Mouse (Mus musculus) adrenal gland, postnatal 36 days (tissue): ENCODE results near the gene 4833420G17Rik. TPM values are rescaled to one million over a fixed set of nuclear protein-coding genes. Genes with fewer than 3 reads are reported as not detected.
"Not testable (repeated sequence)": the region's sequence is repeated elsewhere in the genome, so short reads cannot be mapped to it uniquely, and the experiment has no call there.

Source experiments
- DNase-seq, 2 experiments: peaks; one replicate each; pipeline ENCODE4 v3.0.0; 2021; ENCODE audit warnings: mixed read lengths in 1 of 2
- long read RNA-seq, 2 experiments: library from polyadenylated mRNA; stranded (forward); transcript quantifications; one replicate each; pipeline ENCODE4 v2.0.0; 2021; ENCODE audit warnings: borderline sequencing depth in 2 of 2
- total RNA-seq, 2 experiments: library from RNA; stranded (reverse); gene quantifications; 2 replicates each; pipeline ENCODE4 v1.2.3; 2021

The 4833420G17Rik gene
- 10 to 100 TPM; 17.2 to 17.4 TPM for total RNA-seq
- long read RNA-seq, experiment 1, transcript 4833420G17Rik-201 (13 exons, 2,565 nt) = major isoform, 5 of 20 reads
- long read RNA-seq, experiment 1, partial matches to known transcripts = 3 of 20 reads
- long read RNA-seq, experiment 1, other reads (novel, unspliced or antisense) = 10 of 20 reads
- long read RNA-seq, experiment 2, partial matches to known transcripts = 0 of 5 reads
- long read RNA-seq, experiment 2, other reads (novel, unspliced or antisense) = 4 of 5 reads

DNA sequence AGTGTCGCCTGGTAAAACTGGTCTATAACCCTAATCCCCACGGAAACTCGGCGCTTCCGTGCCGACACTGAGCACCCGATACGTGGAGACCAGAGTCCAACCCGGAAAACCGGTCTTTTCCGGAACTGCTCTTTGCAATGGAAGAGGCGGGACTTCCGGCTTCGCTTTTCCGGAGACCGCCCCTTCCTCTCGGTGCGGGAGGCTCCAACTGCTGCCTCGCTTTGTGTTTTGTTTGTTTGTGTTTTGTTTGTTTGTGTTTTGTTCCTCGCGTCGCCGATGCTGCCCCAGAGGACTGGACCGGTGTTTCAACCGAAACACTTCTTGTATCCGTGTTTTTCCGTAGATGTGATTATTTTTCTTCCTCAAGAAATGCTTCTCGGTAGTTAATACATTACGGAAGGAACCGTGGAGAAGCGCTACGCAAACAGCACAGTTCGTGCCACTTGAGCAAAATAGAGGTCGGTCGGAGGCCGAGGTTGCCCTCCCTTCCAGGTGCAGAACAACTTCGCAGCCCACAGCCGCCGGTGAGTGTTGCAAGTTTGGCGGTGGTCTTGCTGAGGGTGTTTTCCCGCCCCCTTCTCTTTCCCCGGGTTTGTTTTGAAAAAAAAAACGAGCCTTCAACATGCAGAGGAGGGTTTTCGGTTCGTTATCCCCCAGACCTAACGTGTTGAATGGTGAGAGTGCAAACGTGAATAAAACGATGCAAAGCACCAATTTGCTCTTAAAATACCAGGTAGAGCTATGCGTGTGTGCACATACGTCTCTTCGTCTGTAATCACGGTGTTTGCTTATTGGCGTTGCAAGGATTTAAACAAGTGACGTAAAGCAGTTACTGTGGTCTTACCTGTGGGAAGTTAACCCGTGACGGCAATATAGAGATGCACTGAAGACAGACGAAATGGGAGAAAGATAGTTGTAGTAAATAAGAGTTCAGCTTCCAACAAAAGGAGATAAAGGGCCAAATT is at the start of gene 4833420G17Rik:
4833420G17Rik (plus strand) TSS at position 173 of the 965 bp plus-strand sequence.
- DNase-seq = peak; percentile 92 to 93

DNA sequence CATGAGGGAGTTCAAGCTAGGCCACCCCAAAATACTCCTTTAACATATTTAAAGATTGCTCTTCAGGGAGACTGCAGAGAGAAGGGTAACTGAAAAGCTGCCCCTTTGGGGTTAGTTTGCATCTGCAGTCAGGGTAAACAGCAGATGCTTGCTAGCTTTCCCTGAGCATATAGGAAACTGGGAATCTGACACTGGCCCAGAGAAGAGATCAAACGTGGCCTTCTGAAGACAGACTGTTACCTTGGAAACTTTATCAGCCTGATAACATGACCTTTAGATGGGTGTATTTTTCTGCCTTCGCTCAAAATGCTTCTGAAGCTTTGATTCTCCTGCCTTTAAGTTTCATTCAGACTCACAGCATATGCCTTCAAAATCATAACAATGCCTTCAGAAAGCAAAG is 49.5 kb upstream of the 4833420G17Rik start:
- DNase-seq = peak; percentile 7 to 24

DNA sequence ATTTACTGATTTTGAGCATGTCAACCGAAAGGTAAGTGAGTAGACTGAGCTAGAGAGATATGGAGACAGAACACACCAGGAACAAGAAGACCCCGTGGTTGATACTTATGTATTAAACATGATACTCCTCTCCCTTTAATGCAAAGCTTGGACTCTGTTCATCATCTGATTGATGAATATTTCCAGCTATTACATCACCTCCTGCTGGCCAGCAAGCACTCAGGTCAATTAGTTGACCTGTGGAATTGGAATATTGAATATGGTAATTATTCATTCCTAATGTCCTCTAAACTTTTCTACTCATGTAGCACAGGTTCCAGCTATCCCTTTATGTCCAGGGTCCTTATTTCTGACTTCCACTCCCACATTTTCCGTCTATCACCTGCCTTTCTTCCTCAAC is 44.1 kb upstream of the 4833420G17Rik start:
- DNase-seq = no peak

DNA sequence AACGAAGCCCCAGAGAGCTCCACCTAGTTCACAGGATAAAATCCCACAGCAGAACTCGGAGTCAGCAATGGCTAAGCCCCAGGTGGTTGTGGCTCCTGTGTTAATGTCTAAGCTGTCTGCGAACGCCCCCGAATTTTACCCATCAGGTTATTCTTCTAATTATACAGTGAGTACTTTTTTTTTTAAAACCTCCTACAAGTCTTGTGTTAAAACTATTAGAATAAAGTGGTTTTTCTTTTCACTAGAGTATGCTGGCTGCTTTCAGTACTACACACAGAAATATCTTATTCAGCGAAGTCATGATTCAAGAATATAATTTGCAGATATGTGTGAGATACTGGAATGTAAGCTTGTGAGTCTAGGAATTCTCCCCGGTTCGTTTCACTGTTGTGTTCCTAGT is 32.4 kb upstream of the 4833420G17Rik start:
- no peak for DNase-seq

DNA sequence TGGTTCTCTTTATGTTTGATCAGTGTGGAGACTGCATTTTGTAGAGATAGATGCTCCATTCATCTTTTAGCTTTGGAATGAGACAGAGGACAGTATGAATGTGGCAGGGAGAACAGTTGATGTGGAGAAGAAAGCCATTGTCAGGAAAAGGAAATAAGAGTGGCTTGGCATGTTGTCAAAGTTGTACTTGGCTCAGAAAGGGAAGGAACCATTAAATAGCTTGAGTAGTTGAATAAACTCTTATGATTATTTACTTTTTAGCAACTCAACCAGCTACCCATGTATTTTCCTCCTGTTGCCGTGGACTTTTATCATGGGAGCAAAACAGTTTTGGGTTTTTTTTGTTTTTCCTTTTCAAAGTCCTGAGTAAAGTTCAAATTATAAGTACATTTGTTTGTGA is 30.5 kb upstream of the 4833420G17Rik start:
- DNase-seq = no peak

DNA sequence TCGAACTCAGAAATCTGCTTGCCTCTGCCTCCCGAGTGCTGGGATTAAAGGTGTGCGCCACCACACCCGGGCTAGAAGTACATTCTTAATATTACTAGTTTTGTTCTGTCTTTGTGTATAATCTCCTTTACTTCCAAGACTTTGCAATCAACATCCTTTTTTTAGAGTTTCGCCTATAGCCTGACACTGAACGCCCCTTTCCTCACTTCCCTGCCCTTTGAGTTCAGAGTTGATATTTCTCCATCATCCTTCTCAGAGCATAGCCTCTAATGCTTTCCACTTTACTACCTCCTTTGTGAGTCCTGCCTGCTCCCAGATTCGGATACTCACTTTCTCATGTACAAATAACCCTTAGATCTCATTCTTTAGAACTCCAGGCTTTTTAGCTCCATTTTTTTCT is 28.2 kb upstream of the 4833420G17Rik start:
- DNase-seq = no peak

DNA sequence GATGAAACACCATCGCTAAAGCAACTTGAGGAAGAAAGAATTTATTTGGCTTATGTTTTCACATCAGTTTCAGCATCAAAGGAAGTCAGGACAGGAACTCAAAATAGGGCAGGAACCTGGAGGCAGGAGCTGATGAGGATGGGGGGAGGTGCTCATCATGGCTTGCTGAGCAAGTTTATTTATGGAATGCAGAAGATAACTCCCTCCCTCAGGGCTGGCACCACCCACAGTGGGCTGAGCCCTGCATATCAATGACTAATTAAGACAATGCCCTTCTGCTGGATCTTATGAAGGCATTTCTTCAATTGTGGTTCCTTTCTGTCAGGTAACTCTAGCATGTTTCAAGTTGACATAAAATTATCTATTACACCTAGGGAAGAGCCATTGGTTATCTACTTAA is 20.3 kb upstream of the 4833420G17Rik start:
- peak in 1 of 2 experiments; percentile 10 for DNase-seq

DNA sequence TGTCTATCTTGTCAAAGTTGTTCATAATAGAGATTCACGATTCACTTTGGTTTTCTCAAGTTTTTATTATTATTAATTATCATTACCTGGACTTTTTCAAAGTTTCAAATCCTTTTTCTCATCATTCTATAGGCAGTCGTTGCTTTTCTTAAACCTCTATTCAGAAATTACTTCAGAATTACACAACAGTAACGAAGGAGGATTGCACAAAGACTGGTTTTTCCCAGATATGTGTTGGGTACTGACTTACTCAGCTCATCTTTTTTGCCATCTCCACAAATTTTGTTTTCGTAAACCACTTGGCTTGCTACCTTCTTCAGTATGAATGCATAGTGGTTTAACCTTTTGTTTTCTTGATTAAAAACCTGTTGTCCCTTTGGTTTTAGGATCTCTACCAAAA is 9.0 kb upstream of the 4833420G17Rik start:
- DNase-seq = no peak

DNA sequence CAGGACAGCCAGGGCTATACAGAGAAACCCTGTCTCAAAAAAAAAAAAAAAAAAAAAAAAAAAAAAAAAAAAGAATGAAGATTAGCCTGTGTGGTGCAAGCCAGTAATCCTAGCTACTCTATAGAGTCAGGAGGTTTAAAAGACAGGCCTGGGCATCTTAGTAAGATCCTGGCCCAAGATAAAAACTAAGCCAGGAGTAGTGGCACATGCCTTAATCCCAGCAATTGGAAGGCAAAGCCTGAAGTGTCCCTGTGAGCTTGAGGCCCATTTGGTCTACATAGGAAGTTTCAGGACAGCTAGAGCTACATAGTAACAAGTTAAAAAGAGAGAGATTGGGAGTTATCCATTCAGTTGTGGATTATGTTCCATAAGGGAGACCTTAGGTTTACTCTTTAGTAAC is 7.5 kb upstream of the 4833420G17Rik start:
- no peak for DNase-seq

DNA sequence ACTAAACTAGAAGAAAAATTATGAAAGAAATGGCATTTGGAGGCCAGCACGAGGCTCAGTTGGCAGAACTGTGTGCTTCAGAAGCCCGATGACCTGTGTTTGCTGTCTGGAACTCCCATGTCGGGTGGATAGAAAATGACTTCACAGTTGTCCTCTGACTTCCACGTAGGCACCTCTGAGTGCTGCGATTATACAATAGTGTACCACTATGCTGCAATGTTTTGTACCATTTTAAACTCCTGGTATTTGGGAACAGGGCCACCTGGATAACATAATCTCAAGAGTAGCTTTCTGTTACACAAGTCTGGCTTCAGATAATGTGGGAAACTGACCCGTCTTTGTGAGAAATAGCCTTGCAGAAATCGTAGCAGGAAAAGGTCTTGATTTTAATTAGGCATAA is 6.2 kb upstream of the 4833420G17Rik start:
- DNase-seq = no peak

DNA sequence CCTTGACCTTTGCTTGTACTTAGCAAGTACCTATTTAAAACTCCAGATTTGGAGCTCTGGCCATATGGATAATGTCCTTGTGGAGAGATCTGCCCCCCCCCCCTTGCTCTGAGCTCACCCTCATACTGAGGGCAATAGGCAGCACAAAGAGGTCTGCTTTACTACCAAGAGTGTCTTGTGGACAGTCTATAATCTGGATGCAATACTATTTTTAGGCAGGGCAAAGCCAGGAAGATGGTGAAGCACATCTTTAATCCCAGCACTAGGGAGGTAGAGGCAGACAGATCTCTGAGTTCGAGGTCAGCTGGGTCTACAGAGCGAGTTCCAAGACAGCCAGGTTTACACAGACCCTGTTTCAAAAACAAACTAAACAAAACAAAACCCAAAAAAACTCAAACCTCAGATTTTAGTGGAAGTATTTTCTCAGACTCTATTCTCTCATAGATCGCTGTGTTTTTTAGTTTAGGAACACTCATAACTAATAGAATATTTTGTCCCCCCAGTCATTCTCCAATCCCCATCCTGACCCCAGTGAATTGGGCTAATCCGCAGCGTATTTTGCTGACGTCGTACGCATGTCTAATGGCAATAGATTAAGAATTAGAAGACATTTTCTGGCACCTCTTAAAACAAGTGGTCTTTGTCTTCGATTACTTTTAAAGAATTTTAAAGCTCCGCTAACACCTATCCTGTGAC is 520 bp upstream of the 4833420G17Rik start:
- DNase-seq = peak in 1 of 2 experiments; percentile 5

DNA sequence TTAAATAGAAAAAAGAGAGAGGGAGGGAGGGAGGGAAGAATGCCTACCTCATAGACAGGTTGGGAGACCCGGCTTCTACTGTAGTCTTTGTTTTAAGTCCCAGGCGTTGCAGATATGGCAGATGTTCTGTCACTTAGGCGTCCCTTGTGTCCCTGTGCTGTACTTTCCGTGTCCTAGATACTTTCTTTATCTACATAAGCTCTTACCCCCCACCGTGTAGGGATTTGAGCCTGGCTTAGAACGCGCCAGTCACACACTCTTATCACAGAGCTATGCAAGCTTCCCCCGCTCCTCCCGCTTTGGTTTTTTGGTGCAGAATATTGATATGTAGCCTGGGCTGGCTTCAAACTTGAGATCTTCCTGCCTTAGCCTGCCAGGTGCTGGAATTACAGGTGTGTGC is 14.1 kb downstream of the 4833420G17Rik start:
- DNase-seq = no peak

DNA sequence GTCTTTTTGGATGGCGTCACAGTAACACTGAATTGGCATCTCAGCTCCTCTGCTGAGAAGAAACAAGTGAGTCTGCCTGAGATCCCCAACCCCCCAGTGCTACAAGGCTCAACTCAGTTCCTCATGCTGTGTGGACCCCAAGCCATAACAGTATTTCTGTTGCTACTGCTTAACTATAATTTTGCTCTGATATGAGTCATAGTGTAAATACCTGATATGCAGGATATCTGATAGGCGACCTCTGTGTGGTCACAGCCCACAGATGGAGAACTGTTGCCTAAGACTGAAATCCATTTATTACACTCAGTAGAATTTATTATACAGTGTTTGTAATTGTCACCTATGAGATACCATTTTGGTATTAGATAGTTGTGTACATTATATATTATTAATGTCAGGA is 15.2 kb downstream of the 4833420G17Rik start:
- DNase-seq = no peak

DNA sequence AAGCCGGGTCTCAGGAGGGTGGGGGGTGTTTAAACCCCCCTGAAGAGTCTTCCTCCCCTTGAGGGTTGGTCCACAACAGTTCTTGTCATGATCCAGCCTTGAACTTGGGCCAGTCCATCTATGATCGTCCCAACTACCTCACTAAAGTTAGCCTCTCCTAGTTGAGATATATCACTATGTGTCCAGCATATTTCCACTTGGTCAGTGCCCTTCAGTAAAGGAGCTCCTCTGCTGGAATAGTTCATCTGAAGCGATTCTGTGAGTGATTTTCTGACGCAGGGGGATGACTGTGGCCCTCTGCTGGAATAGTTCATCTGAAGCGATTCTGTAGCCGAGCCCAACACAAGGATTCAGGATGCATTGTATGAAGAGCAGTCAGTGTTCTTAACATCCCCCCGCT is 24.8 kb downstream of the 4833420G17Rik start:
- DNase-seq = no peak

DNA sequence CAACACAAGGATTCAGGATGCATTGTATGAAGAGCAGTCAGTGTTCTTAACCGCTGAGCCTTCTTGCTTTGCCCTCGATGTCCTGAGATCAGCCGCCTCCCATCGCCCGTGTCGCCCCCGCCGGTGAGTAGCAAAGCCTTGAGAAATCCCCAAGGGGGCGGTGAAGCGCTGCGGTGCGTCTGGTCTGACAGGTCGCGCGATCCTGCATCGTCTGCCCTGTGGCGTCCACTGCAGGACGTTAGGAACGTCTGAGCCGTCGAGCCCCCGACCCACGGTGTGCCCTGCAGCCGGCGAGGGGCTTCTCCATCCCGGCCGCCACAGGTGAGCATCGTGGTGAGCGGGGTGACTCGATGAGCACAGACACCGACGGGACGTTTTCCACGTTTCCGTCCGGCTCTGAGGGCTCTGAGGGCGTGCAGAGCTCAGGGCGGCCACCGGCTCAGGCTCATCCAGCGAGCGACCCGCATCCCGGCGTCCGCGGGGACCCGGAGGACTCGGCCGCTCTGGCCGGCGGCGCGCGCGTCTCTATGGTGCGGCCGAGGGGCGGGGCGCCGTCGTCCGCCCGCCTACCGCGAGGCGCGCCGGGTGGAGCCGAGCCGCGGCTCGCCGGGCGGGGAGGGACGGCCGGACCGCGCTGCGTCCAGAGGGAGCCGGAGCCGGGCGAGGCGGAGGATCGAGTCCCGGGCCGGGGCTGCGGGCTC is 25.5 kb downstream of the 4833420G17Rik start, which contains the start of the genes Tmem267 and 3110070M22Rik:
Tmem267 (plus strand) TSS at position 160 of the 701 bp plus-strand sequence.
3110070M22Rik (minus strand) TSS at position 504 of the 701 bp plus-strand sequence.
- DNase-seq = peak; percentile 89 to 93

DNA sequence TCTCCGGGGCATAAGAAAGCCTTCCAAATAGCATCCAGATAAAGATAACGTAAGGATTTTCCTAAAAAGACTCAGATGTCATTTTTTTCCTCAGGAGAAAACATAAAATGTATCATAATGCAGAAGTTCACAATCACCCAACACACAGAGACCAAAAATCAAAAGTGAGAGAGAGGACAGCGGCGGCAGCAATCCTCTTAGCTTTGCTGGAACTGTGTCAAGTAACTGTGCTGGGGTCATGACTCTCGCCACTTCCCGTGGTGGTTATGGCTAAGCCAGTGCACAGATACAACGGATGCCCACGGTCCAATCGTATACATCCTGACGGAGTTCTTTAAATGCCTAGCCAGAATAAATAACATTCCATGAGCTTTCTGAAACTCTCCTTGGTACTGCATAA is 29.5 kb downstream of the 4833420G17Rik start:
- not testable (repeated sequence) for DNase-seq

DNA sequence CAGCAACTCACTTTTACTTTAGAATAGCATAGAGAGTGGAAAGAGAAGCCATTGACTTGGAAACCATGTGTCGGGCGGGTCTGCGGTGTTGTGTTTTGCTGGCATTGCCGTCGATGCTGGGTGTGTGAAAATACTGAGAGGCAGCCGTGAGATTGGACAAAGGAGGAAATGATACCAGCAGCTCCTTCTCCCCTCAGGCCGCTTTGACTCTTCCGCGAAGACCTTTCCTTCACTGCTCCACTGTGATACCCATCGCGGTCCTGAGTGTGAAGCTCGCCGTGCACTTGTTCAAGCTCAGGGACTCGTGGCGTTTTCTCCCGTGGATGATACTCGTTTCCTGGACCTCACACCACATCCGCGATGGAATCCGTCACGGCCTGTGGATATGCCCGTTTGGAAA is 32.4 kb downstream of the 4833420G17Rik start:
- DNase-seq = not testable (repeated sequence)
